Mouse (Mus musculus): Measurements from ENCODE around the gene Zscan29. TPM values are rescaled to one million over a fixed set of nuclear protein-coding genes. Genes with fewer than 3 reads are reported as not detected.

Gene Zscan29
- total RNA-seq, 1 experiment, result 5.0 TPM

DNA sequence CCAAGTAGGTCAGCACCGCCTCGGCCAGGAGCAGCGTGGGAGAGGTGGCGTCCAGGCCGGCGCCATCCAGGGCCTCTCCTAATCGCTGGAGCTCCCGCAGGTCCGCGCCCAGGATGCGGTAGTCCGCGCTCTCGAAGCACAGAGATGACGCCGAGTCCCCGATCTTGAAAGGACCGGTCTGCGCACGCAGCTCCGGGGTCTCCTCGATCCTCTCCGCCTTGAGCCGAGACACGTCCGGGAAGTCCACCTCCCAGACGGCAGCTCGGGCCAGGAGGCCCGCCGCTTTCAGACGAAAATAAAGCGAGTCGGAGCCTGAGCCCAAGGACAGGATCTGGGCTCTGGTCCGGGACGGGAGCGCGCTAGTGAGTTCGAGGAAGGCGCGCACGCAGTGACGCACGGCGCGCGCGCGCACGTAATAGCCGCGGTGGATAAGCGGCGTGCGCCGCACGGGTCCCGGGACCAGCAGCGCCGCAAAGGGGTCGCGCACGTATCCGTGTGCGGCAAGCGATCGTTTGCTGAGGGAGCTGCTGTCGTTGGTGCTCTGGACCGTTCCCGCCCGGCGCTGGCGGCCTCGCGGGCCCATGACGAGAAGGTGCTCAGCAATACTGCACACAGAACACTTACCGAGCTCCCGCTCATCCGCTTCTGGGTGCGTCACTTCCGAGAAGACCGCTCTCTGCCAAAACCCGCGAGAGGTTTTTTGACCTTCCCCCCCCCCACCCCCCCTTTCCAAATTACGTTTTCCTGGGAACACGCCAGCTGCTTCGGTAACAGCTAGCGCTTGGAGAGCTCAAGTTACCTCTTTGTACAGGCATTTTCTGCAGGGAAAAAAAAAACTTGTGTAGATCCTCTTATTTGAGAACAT is 30.7 kb downstream of the Zscan29 start, which contains the start of the genes Adal and Lcmt2:
Gene Adal, plus strand, starts transcription at position 411 of the 865 bp plus-strand sequence.
Gene Lcmt2, minus strand, starts transcription at position 636 of the 865 bp plus-strand sequence.
- in situ Hi-C loops (cut with MboI; ENCODE audit: low sequenced_read_pairs in 2 of 2, unreplicated experiment in 2 of 2), result no loop called here
- peak within 1 kb of the TSS; percentile 96 for H3K9ac ChIP-seq (ENCODE audit: insufficient read depth, low read depth, low read length, poor library complexity, severe bottlenecking)
- no peaks in the 10 kb centered on the region; a peak in 1 of 4 replicates for H3K4me1 ChIP-seq (ENCODE audit: control insufficient read depth in 2 of 2, insufficient read depth in 2 of 2, low read length in 2 of 2, poor library complexity in 1 of 2)
- peak within 1 kb of the TSS; percentile 87 for H3K27ac ChIP-seq (ENCODE audit: insufficient read depth, low read depth, low read length, poor library complexity, severe bottlenecking)
- no peaks in the 10 kb centered on the region for H3K9me3 ChIP-seq (ENCODE audit: control insufficient read depth, insufficient read depth, low read depth, low read length)
- no peak for TF ChIP-seq HCFC1 (IDR thresholded peaks at IDR 0.05; ENCODE audit: borderline replicate concordance, insufficient read depth, low read length)
- no peak for TF ChIP-seq ZNF384 (IDR thresholded peaks at IDR 0.05; ENCODE audit: low read depth, low read length)
- TF ChIP-seq CHD2 (IDR thresholded peaks at IDR 0.05; ENCODE audit: low read depth, low read length), result peak; percentile 78
- peak within 1 kb of the TSS; percentile 78 to 83 for H3K4me3 ChIP-seq (ENCODE audit: insufficient read depth in 1 of 2, low read depth in 1 of 2, low read length in 2 of 2, poor library complexity in 1 of 2, severe bottlenecking in 1 of 2)
- H3K36me3 ChIP-seq (ENCODE audit: control insufficient read depth, insufficient read depth, low read length, poor library complexity, severe bottlenecking), result peaks cover 10% of the 10 kb centered on the region
- peak; percentile 82 for DNase-seq (ENCODE audit: low read depth, low spot score)

- TF ChIP-seq CHD2 (IDR thresholded peaks at IDR 0.05; ENCODE audit: low read depth, low read length) (no peak), MAFK (IDR thresholded peaks at IDR 0.05; ENCODE audit: insufficient read depth, low read depth, low read length) (no peak), ZNF384 (IDR thresholded peaks at IDR 0.05; ENCODE audit: low read depth, low read length) (no peak), ZC3H11A (IDR thresholded peaks at IDR 0.05; ENCODE audit: borderline replicate concordance, low read depth, low read length) (no peak), HCFC1 (IDR thresholded peaks at IDR 0.05; ENCODE audit: borderline replicate concordance, insufficient read depth, low read length) (no peak)
- DNase-seq (ENCODE audit: low read depth, low spot score), result no peak
- no peaks in the 10 kb centered on the region for H3K9me3 ChIP-seq (ENCODE audit: control insufficient read depth, insufficient read depth, low read depth, low read length)
- peak overlapping the region; percentile 96 for H3K9ac ChIP-seq (ENCODE audit: insufficient read depth, low read depth, low read length, poor library complexity, severe bottlenecking)
- H3K4me3 ChIP-seq (ENCODE audit: insufficient read depth in 1 of 2, low read depth in 1 of 2, low read length in 2 of 2, poor library complexity in 1 of 2, severe bottlenecking in 1 of 2), result peak overlapping the region; percentile 78 to 83
- H3K36me3 ChIP-seq (ENCODE audit: control insufficient read depth, insufficient read depth, low read length, poor library complexity, severe bottlenecking), result peaks cover 10% of the 10 kb centered on the region
- H3K4me1 ChIP-seq (ENCODE audit: control insufficient read depth in 2 of 2, insufficient read depth in 2 of 2, low read length in 2 of 2, poor library complexity in 1 of 2), result no peaks in the 10 kb centered on the region; a peak in 1 of 4 replicates
- in situ Hi-C loops (cut with MboI; ENCODE audit: low sequenced_read_pairs in 2 of 2, unreplicated experiment in 2 of 2), result no loop called here
- peak overlapping the region; percentile 87 for H3K27ac ChIP-seq (ENCODE audit: insufficient read depth, low read depth, low read length, poor library complexity, severe bottlenecking)
Observed at GRCm38 (mm10) chr2:121139266-121140017, 31.5 kb downstream of the Zscan29 start.

- no peak for DNase-seq (ENCODE audit: low read depth, low spot score)
- Histone ChIP-seq H3K9ac (ENCODE audit: insufficient read depth, low read depth, low read length, poor library complexity, severe bottlenecking) (no peak overlapping the region), H3K4me1 (ENCODE audit: control insufficient read depth in 2 of 2, insufficient read depth in 2 of 2, low read length in 2 of 2, poor library complexity in 1 of 2) (no peaks in the 10 kb centered on the region; a peak in 1 of 4 replicates), H3K4me3 (ENCODE audit: insufficient read depth in 1 of 2, low read depth in 1 of 2, low read length in 2 of 2, poor library complexity in 1 of 2, severe bottlenecking in 1 of 2) (no peak overlapping the region), H3K9me3 (ENCODE audit: control insufficient read depth, insufficient read depth, low read depth, low read length) (no peaks in the 10 kb centered on the region), H3K27ac (ENCODE audit: insufficient read depth, low read depth, low read length, poor library complexity, severe bottlenecking) (no peak overlapping the region), H3K36me3 (ENCODE audit: control insufficient read depth, insufficient read depth, low read length, poor library complexity, severe bottlenecking) (peaks cover 6% of the 10 kb centered on the region; the same call in 1 of the 2 replicates)
- TF ChIP-seq ZNF384 (IDR thresholded peaks at IDR 0.05; ENCODE audit: low read depth, low read length), result no peak
- no peak for TF ChIP-seq MAFK (IDR thresholded peaks at IDR 0.05; ENCODE audit: insufficient read depth, low read depth, low read length)
- TF ChIP-seq CHD2 (IDR thresholded peaks at IDR 0.05; ENCODE audit: low read depth, low read length), result no peak
- TF ChIP-seq ZC3H11A (IDR thresholded peaks at IDR 0.05; ENCODE audit: borderline replicate concordance, low read depth, low read length), result no peak
- TF ChIP-seq HCFC1 (IDR thresholded peaks at IDR 0.05; ENCODE audit: borderline replicate concordance, insufficient read depth, low read length), result no peak
- in situ Hi-C loops (cut with MboI; ENCODE audit: low sequenced_read_pairs in 2 of 2, unreplicated experiment in 2 of 2), result no loop called here
Observed at GRCm38 (mm10) chr2:121137371-121137770, 33.6 kb downstream of the Zscan29 start.

DNA sequence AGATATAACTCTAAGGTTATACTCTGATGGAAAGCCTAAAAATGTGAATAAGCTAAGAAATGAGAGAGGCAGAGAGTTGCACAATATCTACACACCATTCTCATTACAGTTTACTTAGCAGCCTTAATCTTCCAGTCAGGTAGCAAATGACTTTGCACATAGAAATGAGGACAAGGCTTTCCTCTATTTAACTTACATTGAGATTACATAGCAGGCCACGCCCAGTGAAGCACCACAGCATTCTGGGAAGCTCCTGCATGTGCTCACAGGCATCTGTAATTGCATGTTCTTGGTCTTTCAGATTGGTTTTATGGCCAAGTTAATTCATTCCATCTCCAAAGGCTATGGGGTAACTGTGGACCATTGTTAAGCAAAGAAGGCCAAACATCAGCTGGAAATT is 38.1 kb downstream of the Zscan29 start:
- no peak for DNase-seq (ENCODE audit: low read depth, low spot score)
- H3K36me3 ChIP-seq (ENCODE audit: control insufficient read depth, insufficient read depth, low read length, poor library complexity, severe bottlenecking), result peaks cover 2% of the 10 kb centered on the region; the same call in 1 of the 2 replicates
- H3K9ac ChIP-seq (ENCODE audit: insufficient read depth, low read depth, low read length, poor library complexity, severe bottlenecking), result no peak overlapping the region
- no peaks in the 10 kb centered on the region for H3K9me3 ChIP-seq (ENCODE audit: control insufficient read depth, insufficient read depth, low read depth, low read length)
- no peak overlapping the region for H3K27ac ChIP-seq (ENCODE audit: insufficient read depth, low read depth, low read length, poor library complexity, severe bottlenecking)
- TF ChIP-seq HCFC1 (IDR thresholded peaks at IDR 0.05; ENCODE audit: borderline replicate concordance, insufficient read depth, low read length), result no peak
- no peak for TF ChIP-seq ZC3H11A (IDR thresholded peaks at IDR 0.05; ENCODE audit: borderline replicate concordance, low read depth, low read length)
- TF ChIP-seq MAFK (IDR thresholded peaks at IDR 0.05; ENCODE audit: insufficient read depth, low read depth, low read length), result no peak
- TF ChIP-seq CHD2 (IDR thresholded peaks at IDR 0.05; ENCODE audit: low read depth, low read length), result no peak
- H3K4me3 ChIP-seq (ENCODE audit: insufficient read depth in 1 of 2, low read depth in 1 of 2, low read length in 2 of 2, poor library complexity in 1 of 2, severe bottlenecking in 1 of 2), result no peak overlapping the region
- in situ Hi-C loops (cut with MboI; ENCODE audit: low sequenced_read_pairs in 2 of 2, unreplicated experiment in 2 of 2), result no loop called here
- H3K4me1 ChIP-seq (ENCODE audit: control insufficient read depth in 2 of 2, insufficient read depth in 2 of 2, low read length in 2 of 2, poor library complexity in 1 of 2), result no peaks in the 10 kb centered on the region; a peak in 1 of 4 replicates
